Mouse (Mus musculus) cortical plate, adult 2 months (tissue): ENCODE data around the gene Dusp28.

Experiments used
- CTCF ChIP-seq: fragments of 200-500 bp; IDR thresholded peaks from 2 replicates; pipeline ENCODE4 v1.5.1; 2011; ENCODE audit warnings: mild to moderate bottlenecking, control low read depth, low read length; ENCODE audit not compliant: insufficient read depth; ENCODE audit errors: extremely low read depth
- POLR2A ChIP-seq: fragments of 200-500 bp; IDR thresholded peaks from 2 replicates; pipeline ENCODE4 v1.6.1; 2011; ENCODE audit warnings: mild to moderate bottlenecking, low read length, control low read depth; ENCODE audit not compliant: insufficient read depth; ENCODE audit errors: extremely low read depth

DNA sequence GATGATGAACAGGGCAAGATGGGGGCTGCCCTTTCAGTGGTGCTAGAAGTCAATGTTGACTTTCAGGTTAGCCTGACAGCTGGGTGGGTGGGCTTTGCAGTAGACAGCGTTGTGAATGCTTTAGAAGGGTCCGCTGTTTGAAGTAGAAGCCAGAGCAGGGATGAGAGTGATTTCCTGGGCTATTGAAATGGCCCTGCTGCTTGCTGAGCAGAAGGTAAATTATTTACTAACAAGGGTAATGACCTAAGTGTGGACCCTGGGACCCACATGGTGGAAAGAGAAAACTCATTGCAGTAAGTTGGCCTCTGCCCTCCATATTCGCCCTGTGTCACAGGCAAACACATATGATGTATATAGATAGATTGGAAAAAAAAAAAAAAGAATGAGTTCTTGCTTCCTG is 29.7 kb downstream of the Dusp28 start:
- no peak for TF ChIP-seq CTCF
- no peak for TF ChIP-seq POLR2A
